Mouse (Mus musculus) cerebellum, adult (tissue): ENCODE measurements around the gene Ptgir.

Experiments used
- ATAC-seq: cut with Nextera tagmentation; 2 replicates; pipeline ENCODE4 v1.9.2; 2017; ENCODE audit warnings: mild to moderate bottlenecking, moderate library complexity, mixed read lengths; ENCODE audit not compliant: insufficient number of reproducible peaks, low FRiP score, low TSS enrichment

Ptgir gene

GRCm38 (mm10) chr7:16890944-16891343, 15.3 kb upstream of the Ptgir start:
- no peak for ATAC-seq

- ATAC-seq = peak; percentile 59
These were observed 14.5 kb upstream of the Ptgir start, which contains the start of gene Gng8 for GRCm38 (mm10) chr7:16891641-16892351. Gene Gng8, plus strand, starts transcription at chr7:16891786.

GRCm38 (mm10) chr7:16892352-16892730, 13.9 kb upstream of the Ptgir start:
- no peak for ATAC-seq

- no peak for ATAC-seq
These were observed 12.7 kb upstream of the Ptgir start for GRCm38 (mm10) chr7:16893612-16894011.

- ATAC-seq = no peak
These were observed 12.0 kb upstream of the Ptgir start for GRCm38 (mm10) chr7:16894279-16894678.

GRCm38 (mm10) chr7:16895000-16895399, 11.3 kb upstream of the Ptgir start:
- ATAC-seq = peak; percentile 27

GRCm38 (mm10) chr7:16895511-16895910, 10.8 kb upstream of the Ptgir start:
- ATAC-seq = no peak

GRCm38 (mm10) chr7:16900526-16900925, 5.8 kb upstream of the Ptgir start:
- ATAC-seq = no peak

GRCm38 (mm10) chr7:16903439-16903955, 2.8 kb upstream of the Ptgir start:
- ATAC-seq = no peak

- no peak for ATAC-seq
These were observed 2.1 kb upstream of the Ptgir start for GRCm38 (mm10) chr7:16904120-16904675.

- no peak for ATAC-seq
These were observed 734 bp upstream of the Ptgir start for GRCm38 (mm10) chr7:16905491-16906021.

- ATAC-seq = no peak
These were observed 734 bp downstream of the Ptgir start for GRCm38 (mm10) chr7:16906889-16907559.

GRCm38 (mm10) chr7:16907842-16908241, 1.6 kb downstream of the Ptgir start:
- ATAC-seq = no peak

- no peak for ATAC-seq
These were observed 2.1 kb downstream of the Ptgir start for GRCm38 (mm10) chr7:16908367-16908766.

GRCm38 (mm10) chr7:16908859-16909258, 2.6 kb downstream of the Ptgir start:
- no peak for ATAC-seq

- no peak for ATAC-seq
These were observed 3.6 kb downstream of the Ptgir start for GRCm38 (mm10) chr7:16909909-16910308.

- ATAC-seq = no peak
These were observed 5.6 kb downstream of the Ptgir start for GRCm38 (mm10) chr7:16911904-16912303.

- ATAC-seq = no peak
These were observed 6.1 kb downstream of the Ptgir start for GRCm38 (mm10) chr7:16912360-16912759.

- peak; percentile 31; the same call in 1 of the 2 replicates for ATAC-seq
These were observed 7.6 kb downstream of the Ptgir start for GRCm38 (mm10) chr7:16913806-16914452.

GRCm38 (mm10) chr7:16914453-16915343, 8.4 kb downstream of the Ptgir start:
- no peak for ATAC-seq
